Mouse (Mus musculus) frontal cortex, adult 2 months (tissue): ENCODE results near the gene Nudt19. TPM values are rescaled to one million over a fixed set of nuclear protein-coding genes. Genes with fewer than 3 reads are reported as not detected.
"Not testable (repeated sequence)": the region's sequence is repeated elsewhere in the genome, so short reads cannot be mapped to it uniquely, and the experiment has no call there.

Source experiments
- DNase-seq, 2 experiments: peaks; one replicate each; pipeline ENCODE4 v3.0.0; 2022; ENCODE audit warnings: low spot score in 1 of 2; ENCODE audit errors: extremely low spot score in 1 of 2
- polyA plus RNA-seq: library from polyadenylated mRNA; depleted of rRNA; stranded (reverse); fragments of >200 nt; gene quantifications from 2 replicates; pipeline ENCODE4 v1.2.3, GENCODE M21; 2012; rRNA removed

The Nudt19 gene
- polyA plus RNA-seq: 129 and 140 TPM in 2 replicates

DNA sequence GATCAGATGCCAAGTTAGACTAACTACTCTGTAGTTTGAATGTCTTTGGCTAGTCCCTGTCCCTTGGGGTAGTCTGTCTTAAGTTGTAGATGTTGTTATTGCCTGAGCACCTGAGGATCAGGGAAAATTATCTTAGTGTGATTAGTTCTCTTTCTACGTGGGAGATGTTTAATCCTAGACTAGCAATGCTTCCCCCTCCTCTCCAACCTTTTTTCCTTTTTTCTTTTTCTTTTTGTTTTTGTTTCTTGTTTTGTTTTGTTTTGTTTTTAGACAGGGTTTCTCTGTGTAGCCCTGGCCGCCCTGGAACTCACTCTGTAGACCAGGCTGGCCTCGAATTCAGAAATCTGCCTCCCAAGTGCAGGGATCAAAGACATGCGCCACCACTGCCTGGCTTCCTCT, at the start of gene Nudt19:
Gene Nudt19 (minus strand): TSS at position 100 of the 399 bp plus-strand sequence.
- no peak for DNase-seq

DNA sequence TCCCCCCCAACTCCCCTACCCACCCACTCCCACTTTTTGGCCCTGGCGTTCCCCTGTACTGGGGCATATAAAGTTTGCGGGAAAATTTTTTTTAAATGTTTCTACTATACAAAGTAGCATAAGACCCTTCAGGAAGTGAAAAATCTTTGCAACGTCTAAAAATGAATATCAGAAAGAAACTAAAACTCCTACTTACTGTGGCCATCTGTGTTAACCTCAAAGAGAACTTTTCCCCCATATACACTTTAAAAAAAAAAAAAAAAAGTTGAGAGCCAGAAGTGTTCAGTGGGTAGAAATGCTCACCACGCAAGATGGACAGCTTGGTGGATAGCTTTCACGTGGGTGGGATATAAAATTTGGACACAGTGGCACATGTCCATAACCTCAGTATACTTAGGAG, 46.7 kb upstream of the Nudt19 start:
- no peak for DNase-seq

DNA sequence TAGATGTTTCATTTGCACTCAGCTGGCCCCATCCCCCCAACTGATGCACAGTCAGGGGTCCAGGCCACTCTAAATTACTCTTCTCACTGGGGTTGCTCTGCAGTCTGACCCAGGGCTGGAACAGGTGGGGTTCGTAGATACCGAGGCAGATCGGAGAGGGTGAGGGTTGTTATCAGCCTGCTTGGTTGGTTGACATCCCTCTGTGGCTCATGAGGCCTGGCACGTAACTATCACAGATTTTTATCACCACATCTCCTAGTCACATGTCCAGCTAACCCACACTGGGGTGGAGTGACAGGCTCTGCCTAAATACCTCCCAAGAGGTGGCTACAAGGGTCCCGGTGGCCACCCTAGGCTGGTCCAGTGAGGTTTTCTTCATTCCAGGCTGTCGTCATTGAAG, 45.0 kb upstream of the Nudt19 start:
- no peak for DNase-seq

DNA sequence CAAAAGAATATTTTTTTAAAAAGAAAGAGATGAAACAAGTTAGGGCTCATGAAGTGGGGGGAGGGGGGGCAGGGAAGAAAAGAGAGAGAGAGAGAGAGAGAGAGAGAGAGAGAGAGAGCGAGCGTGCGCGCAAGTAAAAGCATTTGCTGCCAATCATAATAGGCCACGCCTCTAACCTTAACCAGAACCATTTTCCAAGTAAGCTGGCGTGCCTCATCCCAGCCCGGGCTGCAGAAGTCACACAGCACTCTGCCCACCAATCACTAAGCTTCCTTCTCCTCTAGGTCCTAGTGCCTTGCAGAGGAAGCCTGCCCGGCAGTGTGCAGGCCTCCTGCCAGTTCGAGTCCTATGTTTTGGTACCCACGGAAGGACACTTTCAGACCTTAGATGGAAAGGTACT, 43.9 kb upstream of the Nudt19 start:
- no peak for DNase-seq

DNA sequence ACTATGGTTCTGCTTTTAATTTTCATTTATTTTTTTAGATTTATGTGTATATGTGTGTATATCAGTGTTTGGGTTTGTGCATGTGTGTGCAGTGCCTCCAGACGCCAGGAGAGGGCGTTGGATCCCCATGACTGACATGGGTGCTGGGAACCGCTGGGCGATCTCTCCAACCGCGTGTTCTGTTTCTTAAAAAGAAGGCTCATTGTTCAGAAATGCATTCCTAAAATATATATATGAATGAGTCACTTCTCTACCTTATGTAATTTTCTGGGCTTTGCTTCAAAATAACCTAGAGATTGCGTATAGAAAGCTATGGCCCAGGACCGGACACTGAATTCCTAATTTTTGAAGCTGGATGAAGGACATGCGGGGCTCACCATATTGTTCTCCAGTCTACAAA, 43.4 kb upstream of the Nudt19 start:
- DNase-seq: peak in 1 of 2 experiments; percentile 68

DNA sequence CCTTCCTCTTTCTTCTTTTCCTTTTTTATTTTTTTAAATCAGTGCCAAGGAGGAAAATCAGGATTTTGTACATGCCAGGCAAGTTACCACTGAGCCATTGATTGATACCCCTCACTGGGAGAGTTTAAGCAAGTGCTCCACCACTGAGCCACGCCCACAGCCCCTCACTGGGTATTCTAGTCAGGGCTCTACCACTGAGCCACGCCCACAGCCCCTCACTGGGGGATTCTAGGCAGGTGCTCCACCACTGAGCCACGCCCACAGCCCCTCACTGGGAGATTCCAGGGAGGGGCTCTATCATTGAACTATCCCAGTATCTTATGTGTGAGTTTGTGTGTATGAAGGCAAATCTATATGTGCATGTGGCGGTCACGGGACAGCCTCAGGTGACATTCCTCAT, 38.2 kb upstream of the Nudt19 start:
- no peak for DNase-seq

DNA sequence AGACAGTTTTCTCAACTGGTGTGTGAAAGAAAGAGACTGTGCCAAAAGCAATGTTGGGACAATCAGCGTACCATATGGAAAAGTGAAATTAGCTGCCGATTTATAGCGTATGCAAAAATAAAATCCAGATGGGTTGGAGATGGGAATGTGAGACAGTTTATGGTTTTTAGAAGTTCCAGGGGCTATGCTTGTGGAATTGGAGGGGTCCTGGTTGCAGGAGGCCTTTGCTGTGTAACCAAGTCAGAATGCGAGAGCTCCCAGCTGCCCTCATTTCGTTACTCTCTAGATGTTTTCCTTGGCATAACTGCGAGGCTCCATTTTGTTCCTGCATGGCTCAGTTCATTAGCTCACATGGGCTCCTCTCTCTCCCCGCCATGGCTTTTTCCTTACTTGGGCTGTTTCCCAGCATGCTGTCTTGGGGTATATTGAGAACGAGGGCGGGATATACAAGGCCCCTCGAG, 34.7 kb upstream of the Nudt19 start:
- peak in 1 of 2 experiments; percentile 58 for DNase-seq

DNA sequence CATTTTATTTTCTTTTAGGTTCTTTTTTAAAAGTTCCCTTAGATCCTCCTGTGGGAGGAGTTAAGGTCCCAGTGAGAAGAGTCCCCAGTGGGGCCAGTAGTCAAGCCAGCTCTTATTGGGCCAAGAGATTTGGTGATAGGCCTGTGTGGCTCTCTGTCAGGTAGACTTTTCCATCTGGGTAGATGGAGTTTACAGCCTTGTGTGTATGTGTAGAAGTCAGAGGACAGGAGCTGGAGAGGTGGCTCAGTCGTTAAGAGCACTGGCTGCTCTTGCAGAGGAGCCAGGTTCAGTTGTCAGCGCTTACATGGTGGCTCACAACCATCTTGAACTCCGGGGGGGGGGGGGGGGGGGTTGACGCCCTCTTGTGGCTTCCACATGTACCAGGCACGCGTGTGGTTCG, 33.4 kb upstream of the Nudt19 start:
- no peak for DNase-seq

DNA sequence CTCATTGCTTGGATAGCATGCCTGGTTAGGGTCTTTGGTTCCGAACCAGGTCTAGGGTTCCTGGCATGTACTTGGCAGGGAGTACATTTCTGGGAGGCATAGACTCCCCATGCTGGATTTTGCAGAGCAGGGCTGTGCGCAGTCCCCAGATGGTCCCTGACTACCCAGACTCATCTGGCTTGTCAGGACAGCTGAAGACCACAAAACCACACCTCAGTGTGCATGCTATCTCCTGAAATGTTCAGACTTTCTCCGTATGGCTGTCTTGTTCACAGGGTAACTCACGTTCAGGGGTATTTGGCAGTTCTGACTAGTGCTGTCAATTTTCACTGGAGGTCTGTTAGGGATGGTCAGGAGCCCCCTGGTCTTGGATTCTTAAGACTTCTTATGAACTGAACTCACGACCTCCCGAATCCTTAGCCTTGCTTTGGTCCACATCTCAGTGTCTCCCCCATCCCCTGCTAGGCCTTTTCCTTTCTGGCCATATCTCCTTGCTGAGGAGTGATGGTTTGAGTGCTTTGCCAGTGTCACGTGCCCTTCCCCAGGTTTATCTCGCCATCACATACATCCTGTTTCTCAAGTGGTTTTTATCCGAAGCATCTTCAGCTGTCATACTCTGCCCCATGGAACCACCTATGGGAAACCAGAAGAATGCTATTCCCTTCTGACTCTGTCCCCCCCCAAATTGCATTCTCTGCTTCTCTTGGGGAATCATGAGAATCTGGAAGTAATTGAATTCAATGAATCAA, 32.8 kb upstream of the Nudt19 start:
- no peak for DNase-seq

DNA sequence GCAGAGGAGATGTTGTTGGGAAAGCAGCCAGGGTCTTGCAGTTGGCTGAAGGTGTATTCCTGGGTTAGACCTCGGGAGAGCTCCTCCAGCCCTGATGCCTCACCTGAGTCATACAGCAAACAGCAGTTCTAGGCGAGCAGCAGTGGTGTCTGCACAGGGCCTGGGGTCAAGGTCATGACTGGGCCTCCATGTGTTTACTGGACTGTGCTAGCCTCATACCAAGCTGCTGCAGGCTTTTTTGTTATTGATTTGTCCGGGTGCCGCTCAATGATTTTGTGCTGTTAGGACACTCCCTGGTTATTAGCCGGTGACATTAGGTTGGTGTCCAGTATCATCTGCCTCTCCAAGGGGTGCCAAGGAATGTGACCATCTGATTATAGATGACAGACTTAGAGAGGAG, 31.6 kb upstream of the Nudt19 start:
- no peak for DNase-seq

DNA sequence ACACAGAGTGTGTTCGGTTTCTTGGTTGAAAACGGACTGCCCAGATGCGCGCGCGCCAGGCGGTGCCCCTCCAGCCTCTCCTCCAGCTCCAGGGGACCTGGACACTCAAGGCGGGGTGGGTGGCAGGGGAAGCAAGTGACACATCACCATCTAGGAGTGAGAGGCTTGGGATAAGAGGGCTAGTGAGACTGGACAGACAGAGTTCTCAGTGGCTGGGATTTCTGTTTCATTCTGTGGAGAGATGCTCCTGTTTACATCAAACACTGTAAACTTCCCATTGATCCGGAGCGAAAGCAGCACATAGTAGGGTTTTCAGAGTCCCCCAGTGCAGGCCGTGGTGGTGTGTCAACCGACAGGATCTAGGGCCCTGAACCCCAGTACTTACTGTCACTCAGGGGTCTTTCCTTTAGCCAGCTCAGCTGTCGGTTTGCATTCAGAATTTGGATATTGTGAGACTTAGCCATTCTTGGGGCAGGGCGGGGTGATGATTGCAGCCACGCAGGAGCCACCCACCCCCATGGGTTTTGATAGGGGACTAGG, 30.9 kb upstream of the Nudt19 start:
- DNase-seq: no peak

DNA sequence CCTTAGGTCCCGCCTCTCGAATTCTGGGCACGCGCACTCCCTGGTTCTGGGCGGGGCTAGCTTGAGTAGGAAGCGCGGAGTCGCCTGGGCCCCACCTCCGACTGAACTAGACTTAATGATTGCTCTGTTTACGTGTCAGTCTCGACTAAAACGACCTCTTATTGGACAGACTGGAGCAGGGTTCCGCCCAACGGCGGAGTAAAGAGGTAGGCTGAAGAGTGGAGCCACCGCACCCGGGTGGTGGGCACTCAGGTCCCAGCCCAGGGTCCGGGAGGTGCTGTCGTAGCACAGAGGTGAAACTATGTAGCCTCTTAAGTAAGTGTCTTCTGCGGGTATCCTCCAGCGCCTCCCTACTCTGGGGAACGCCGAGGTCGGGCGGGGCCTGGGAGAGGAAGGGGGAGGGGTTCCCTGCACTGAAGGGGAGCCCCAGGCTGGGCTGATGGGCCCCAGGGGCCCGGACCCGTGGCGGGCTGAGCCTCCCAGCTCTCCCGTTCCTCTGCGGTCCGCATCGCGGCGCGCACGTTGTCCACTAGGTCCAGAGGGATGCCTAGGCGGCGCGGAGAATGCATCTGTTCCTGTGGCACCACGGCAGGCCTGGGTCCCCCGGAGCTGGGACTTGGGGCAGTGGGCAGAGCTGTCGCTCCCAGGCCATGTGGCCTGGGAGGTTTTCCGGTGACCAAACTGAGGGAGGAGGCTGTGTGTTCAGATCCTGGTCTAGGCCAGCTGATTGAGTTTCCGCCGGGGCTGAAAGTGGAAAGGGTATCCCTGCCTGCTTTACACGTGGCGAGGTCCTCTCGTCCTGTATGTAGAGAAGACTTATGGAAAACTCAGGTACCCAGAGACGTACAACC, 30.2 kb upstream of the Nudt19 start, which contains the start of gene Ankrd27:
Gene Ankrd27 (plus strand): TSS at position 190 of the 851 bp plus-strand sequence.
- peak; percentile 95 to 97 for DNase-seq

DNA sequence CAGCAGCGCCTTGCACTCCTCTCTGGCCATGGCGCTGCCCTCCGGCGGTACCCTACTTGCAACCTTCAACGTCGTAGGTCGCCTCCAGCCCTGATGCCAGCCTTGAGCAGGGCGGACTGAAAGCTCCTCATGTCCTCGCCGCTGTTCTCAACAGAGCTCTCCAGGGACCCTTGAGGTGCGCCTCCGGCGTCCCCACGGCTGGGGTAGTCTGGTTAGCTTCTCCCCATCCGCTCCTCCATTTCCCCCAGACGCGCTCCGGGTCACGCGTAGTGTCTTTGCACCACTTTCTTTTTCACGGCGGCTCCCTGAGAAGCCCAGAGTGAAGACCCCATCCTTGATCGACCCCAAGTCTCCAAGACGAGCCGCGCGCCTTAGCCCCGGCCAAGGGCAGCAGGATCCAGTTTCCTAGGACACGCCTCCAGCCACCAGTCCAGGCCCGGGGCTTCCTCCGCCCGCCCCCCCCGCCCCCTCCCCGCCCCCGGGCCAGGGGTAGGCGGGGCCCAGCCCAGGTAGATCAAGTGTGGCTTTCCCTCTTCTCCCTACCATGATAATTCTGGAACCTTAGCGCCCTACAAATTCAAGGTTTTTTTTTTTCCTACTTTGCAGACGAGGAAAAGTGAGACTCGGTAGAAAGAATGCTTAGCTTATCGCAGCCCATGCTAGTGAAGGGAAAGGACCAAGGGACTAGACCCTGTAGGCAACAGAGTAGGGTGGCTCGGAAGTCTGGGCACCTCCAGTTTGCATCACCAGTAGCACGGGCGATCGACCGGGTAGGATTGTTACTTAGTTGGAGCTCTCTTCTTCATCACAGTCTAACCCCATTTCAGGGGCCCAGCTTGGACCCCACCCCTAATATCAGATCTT, 29.3 kb upstream of the Nudt19 start, which contains the start of gene Rgs9bp:
Gene Rgs9bp (minus strand): TSS at position 392 of the 864 bp plus-strand sequence.
- no peak for DNase-seq

DNA sequence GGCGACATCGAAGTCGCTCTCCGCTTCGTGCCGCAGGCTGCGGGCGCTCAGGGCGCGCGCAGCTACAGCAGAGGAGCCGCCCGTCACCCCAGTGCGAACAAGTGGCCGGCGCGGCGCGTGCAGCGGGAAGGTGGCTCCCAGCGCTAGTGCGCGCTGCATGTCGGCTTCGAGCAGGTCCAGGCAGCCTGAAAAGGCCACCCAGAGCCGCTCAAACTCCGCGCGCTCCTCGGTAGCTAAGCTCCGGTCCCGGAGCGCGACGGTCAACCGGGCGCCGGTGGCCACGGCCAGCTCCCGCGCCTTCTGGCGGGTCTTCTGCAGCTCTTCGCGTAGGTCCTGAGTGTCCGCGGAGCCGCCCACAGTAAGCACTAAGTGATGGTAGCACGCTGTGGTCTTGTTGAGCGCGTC, 28.7 kb upstream of the Nudt19 start:
- no peak for DNase-seq

DNA sequence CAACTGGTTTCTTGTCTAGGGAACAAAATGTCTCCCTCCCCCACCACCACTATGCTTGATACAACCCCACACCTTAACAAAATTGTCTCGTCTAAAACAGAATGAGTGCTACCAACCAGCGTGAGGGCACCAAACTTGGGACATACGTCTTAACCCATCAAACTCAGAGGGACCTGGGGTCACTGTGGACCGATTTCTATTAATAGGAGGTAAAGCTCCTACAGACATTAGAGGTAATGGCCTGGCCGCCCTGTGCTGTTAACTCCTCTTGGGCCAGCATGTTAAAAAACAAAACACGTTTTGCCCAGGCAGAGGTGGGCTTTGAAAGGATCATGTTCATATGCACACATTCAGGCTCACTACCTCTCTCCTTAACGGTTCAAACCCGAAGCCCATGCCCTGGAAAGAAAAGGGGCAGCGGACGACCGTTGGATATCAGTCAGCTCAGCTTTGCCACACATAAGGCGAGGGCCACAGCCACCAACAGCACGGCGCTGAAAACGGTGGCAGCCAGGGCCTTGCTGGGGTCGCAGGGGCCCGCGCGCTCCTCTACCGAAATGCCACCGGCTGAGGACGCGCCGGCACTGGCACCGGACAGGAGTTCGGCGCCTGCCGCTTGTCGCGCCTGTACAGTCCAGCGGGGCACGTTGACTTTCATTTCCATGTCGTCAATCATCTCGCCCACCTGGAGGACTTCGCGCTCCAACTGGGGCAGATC, 28.1 kb upstream of the Nudt19 start:
- DNase-seq: no peak

DNA sequence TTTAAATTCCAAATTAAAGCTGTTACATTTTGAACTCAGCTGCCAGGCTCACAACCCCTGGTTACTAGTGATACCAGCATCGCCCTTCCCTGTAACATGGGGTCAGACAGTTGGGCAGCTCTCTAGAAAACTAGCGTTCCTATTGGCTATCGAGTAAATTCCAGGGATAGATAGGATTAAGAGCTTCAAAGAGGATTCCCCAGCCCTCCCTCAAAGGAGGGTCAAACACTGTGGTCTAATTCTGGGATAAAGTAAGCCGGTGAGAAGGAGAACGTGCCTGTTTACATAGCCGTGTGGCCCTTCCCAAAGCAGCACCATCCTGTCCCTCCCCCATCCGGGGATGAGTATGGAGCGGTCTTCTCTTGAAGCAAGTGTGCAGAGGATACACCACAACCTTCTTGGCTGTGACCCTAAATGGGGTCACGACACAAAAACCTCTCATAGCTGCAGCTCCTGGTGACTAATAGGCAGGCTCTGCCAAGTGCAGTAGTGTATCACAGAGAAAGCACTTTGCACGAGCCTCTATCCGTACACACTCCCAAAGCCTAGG, 27.4 kb upstream of the Nudt19 start:
- no peak for DNase-seq

DNA sequence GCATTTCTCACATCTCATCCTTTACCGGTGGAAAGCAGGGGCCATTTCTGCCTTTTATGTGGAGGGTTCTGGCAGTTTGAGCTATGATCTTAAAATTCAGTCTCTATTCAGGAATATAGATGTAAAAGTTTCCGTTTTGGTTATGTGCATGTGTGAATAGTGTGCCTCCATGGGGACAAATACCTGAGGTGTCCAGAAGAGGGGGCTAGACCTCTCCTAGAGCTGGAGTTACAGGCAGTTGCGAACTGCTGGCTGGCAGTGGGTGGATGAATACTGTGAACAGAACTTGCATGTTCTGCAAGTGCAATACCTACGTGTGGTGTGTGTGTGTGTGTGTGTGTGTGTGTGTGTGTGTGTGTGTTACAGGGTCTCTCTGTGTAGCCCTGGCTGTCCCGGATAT, 26.6 kb upstream of the Nudt19 start:
- no peak for DNase-seq

DNA sequence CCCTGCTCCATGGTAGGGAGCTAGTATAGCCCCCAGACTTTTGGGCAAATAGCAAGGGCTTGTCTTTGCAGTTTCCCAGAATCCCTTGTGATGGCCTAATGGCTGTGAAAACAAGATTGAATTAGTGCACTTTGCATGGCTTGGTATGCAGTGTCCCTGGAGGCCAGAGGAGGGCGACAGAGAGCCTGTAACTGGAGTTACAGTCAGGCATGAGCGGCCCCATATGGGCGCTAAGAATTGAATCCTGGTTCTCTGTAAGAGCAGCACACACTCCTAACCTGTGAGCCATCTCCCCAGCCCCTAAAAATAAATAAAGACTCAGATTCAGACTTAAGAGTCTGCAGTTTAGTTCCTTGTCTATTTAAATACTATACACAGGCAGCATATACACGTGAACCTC, 23.7 kb upstream of the Nudt19 start:
- no peak for DNase-seq

DNA sequence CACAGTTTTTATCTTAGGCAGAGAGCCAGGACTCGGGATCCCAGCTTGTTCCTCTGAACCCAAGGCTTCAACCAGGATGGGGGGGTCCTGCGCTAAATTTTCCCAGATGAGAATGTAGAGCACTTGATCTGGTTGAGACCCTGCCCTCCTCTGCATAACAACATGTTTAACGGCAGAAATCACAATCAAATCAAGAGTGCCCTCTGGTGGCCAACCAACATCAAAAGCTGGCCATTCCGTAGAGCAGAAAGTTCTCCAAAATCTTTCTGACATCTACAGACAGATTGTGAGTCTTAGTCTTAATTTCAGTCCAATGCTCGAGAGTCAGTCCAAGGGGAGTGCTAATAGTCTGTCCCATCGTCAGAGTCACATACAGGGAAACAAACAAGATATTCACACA, 14.8 kb upstream of the Nudt19 start:
- not testable (repeated sequence) for DNase-seq
